Mouse (Mus musculus) cerebellum, postnatal 10 days (tissue): ENCODE results near the gene Bicral.

ENCODE experiments used
- DNase-seq, 2 experiments: peaks; one replicate each; pipeline ENCODE4 v3.0.0; 2021; ENCODE audit warnings: mixed read lengths in 2 of 2

Bicral gene

GRCm38 (mm10) chr17:46857903-46858748 is at the start of gene Bicral:
Gene Bicral (minus strand): TSS chr17:46858482.
- DNase-seq: peak; percentile 81 to 86

DNA sequence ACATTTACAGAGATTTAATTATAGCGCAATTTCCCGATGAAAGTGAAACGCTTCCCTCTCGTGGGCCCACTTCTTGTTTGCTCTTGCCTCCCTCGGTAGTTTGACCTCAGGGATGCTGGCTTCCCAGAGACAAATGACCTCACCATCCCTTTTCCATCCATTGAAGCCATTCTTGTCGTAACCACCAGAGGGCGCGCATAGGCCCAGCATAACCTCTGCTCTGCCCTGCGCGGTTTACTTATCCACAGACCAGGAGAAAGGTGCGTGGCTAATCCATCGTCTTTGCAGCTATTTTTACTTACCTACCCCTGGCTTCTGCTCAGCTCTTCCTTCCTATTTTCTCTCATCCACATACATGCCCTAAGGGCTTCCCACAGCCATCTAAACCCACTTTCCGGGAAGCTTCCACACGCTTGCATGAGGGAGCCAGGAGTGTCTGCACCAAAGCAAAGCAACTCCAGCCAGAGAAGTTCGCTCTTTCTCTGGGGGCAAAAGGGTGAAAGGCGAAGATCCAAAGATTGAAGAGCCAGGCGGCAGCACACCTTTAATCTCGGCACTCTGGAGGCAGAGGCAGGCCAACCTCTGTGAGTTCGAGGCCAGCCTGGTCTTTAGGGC is 45.7 kb upstream of the Bicral start:
- peak; percentile 89 to 90 for DNase-seq

- no peak for DNase-seq
Measured at GRCm38 (mm10) chr17:46900941-46901340, 42.7 kb upstream of the Bicral start.

- DNase-seq: no peak
Measured at GRCm38 (mm10) chr17:46897221-46897950, 39.1 kb upstream of the Bicral start.

DNA sequence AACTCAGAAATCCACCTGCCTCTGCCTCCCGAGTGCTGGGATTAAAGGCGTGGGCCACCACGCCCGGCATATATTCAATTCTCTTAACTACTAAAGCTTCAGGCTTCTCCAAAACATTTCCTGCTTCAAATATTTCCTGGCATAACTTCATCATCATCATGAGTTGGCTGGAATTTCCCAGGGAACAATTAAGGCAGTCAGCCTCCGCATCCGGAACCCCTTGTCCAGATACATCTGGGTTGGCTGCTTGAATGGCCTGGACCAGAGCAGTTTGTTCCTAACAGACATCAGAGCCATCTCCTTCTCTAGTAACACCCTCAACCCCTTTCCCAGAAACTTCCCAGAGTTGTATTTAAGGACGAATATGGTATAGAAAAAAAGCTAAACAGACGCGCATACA is 37.1 kb upstream of the Bicral start:
- no peak for DNase-seq

DNA sequence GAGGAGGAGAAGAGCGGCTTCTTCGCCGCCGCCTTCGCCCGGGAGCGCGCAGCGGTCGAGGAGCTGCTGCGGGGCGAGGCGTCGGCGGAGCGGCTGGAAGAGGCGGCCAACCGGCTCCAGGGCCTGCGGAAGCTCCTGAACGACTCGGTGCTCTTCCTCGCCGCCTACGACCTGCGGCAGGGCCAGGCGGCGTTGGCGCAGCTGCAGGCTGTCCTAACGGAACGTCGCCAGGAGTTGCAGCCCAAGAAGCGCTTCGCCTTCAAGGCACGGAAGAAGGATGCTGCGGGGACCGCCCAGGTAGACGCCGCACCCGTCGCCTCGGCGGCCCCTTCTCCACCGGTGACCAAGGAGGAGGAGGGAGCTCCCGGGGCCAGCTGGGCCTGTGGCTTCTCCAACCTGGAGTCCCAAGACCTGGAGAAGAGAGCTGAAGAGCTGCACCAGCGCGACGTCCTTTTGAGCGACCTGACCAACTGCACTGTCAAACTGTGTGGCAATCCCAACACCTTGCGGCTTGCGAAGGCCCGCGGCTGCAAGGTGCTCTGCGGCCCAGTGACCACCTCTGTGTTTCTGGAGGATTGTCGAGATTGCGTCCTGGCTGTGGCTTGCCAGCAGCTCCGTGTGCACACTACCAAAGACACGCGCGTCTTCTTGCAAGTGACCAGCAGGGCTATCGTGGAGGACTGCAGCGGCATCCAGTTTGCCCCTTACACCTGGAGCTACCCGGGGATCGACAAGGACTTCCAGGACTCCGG is 32.7 kb upstream of the Bicral start:
- DNase-seq: peak; percentile 66 to 72

- peak; percentile 99 for DNase-seq
Measured at GRCm38 (mm10) chr17:46890116-46890815, 32.0 kb upstream of the Bicral start, which contains the start of gene Tbcc. Gene Tbcc (plus strand): TSS chr17:46890684.

GRCm38 (mm10) chr17:46889450-46890084 is 31.3 kb upstream of the Bicral start:
- DNase-seq: peak; percentile 97

DNA sequence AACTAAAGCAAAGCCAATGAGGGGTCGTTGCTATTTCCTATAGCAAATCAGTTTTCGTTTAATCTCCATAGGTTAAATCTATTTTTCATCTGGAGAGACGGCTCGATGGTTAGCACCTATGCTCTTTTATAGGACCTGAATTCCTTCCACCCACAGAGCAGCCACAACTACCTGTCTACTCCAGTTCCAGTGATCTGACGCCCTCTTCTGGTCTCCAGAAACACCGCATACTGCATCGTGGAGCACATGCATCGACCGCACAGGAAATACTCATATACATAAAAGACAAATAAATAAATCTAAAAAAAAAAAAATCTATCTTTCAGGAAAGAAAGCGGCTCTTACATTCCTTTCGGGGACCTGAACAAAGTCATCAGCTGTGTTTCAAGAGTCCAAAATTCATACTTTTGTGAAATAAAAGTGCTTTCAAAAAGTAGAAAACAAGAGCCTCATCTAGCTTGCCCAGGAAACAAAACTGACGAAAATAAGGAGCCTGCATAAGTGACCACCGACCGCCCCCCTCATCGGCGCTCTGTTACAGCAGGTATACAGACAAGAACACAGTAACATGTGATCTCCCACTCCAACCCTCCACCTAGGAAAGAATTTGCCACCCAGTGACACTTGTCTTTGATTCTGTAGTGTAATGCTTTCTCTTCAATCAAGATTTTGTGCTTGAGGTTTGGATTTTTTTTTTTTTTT is 30.4 kb upstream of the Bicral start:
- DNase-seq: peak; percentile 72 to 81

- peak; percentile 29 to 36 for DNase-seq
Measured at GRCm38 (mm10) chr17:46885910-46886643, 27.8 kb upstream of the Bicral start.

DNA sequence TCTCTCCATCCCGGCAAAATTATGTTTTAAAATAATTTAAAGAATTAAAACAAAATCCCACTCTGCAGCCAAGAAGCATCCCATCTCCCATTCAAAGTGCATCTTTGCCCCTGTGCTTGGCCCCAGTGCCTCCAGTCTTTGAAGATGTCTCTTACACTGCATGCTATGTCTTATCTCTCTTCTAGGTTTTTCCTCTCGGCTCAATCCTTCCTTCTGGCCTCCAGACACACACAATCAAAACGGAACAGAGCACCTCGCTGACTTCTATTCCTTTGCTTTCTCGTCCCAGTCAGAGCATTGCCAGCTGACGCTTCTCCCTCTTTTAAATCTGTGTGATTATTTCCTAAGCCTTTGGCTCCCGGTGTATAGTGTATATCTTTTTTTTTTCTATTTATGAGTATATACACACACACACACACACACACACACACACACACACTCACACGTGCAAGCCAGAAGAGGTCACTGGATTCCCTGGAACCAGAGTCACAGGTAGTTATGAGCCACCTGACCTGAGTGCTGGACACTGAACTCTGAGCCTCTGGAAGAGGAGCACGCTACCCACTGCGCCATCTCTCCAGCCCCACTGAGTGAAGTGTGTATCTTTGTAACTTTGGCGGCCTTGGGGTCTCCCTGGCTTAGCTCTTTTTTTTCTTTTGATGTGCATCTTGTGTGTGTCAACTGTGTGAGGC is 27.1 kb upstream of the Bicral start:
- no peak for DNase-seq

DNA sequence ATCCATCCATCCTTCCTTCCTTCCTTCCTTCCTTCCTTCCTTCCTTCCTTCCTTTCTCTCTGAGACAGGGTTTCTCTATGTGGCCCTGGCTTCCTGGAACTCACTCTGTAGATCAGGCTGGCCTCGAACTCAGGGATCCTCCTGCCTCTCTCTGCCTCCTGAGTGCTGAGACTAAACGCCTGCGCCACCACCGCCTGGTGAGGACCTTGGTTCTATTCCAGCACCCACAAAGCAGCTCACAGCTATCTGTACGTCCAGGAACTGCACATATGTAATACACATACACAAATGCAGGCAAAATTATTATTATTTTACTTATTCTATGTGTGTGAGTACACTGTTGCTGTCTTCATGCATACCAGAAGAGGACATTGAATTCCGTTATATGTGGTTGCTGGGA is 26.5 kb upstream of the Bicral start:
- no peak for DNase-seq

GRCm38 (mm10) chr17:46883107-46883506 is 24.8 kb upstream of the Bicral start:
- DNase-seq: no peak

GRCm38 (mm10) chr17:46881728-46882127 is 23.4 kb upstream of the Bicral start:
- DNase-seq: peak in 1 of 2 experiments; percentile 57

GRCm38 (mm10) chr17:46880322-46880721 is 22.0 kb upstream of the Bicral start:
- DNase-seq: no peak

DNA sequence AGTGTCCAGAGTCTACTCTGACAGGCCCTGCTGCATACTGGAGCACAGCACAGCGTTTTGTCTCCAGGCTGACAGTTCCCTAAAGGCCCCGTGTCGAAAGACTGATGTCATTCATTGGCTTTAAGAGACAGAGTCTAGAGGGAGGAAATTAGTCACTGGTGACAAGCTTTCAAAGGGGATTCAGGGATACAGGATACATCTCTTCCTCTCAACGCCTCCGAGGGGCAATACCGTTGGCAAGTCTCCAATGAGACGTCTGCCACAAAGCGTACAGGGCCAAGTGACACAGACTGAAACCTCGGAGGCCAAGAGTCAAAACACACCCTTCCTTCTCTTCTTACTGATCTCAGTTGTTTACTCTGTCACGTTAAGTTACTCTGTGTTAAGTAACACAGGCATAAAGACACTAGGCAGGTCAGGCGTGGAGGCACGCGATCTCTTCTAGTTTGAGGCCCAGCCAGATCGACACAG is 21.6 kb upstream of the Bicral start:
- DNase-seq: peak; percentile 55 to 59

GRCm38 (mm10) chr17:46877061-46877460 is 18.8 kb upstream of the Bicral start:
- DNase-seq: no peak

DNA sequence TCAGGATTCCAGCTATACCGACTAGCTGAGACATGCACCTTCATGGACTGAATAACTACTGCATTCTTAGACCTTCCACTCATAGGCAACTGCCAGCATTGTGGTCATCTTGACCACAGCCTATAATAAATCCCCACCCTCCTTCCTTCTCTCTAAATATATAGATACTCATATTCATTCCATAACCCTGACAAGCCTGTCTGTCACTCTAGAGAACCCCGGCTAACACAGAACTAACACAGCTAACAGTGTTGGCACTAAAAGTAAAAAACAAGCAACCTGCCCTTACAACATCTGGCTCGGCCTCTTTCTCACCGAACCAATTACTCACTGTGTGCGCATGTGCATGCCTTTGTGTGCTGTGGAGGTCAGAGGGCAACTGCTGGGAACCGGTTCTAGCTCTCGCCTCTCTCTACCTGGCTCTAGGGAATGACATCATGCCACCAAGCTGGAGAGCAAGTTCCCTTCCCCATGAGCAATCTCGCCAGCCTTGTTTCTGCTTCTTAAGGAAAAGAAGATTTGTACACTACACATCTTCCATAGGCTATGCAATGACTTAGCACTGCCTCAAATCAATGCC is 18.2 kb upstream of the Bicral start:
- DNase-seq: no peak

- no peak for DNase-seq
Measured at GRCm38 (mm10) chr17:46875626-46876025, 17.3 kb upstream of the Bicral start.
